Mouse (Mus musculus) induced T-regulatory cell, adult 2 months (primary cell): Measurements from ENCODE around the gene Pml.
"Not testable (repeated sequence)": the region's sequence is repeated elsewhere in the genome, so short reads cannot be mapped to it uniquely, and the experiment has no call there.

Source experiments
- DNase-seq: peaks from one replicate; pipeline ENCODE4 v3.0.0-alpha.2; 2012; ENCODE audit warnings: low read depth

The Pml gene

DNA sequence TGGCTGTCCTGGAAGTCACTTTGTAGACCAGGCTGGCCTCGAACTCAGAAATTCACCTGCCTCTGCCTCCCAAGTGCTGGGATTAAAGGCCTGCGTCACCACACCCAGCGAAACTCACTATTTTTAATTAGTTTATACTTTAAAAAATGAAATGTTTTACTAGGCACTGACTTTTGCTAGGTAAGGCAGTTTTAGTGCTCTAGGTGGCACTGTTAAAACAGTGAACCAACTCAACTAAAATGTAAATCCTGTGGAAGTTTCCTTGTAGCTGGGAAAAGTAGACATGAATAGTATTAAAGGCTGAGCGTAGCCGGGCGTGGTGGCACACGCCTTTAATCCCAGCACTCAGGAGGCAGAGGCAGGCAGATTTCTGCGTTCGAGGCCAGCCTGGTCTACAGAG, 22.0 kb upstream of the Pml start:
- DNase-seq = not testable (repeated sequence)

DNA sequence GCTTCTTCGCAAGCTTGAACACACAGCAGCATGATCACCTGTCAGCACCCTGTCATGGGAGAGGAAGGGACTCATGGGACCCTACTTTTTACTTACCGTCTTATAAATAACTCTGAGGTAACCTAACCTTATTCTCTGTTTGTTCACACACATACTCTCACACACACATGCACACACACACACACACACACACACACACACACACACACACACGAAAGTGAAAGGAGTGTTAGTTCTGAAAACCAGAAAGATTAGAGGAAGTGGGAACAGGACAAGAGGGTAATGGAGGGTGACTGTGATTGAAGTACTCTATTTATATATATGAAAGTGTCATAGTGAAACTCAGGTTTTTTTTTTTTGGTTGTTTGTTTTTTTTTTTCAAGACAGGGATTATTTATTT, 21.5 kb upstream of the Pml start:
- peak; percentile 85 for DNase-seq

DNA sequence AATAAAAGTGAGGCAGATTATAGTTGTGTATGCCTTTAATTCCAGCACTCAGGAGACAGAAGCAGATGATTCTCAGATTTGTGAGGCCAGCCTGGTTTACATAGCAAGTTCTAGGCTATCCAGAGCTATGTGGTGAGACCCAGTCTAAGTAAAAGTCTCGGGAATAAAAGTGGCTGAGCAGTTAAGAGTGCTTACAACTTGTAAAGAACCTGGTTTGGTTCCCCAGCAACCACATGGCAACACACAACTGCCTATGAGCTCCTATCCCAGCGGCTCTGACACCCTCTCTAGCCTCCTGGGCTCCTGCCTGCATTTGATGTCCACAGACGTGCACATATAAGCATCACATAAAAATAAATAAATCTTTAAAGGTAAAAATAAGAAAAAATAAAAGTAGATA, 20.5 kb upstream of the Pml start:
- no peak for DNase-seq

DNA sequence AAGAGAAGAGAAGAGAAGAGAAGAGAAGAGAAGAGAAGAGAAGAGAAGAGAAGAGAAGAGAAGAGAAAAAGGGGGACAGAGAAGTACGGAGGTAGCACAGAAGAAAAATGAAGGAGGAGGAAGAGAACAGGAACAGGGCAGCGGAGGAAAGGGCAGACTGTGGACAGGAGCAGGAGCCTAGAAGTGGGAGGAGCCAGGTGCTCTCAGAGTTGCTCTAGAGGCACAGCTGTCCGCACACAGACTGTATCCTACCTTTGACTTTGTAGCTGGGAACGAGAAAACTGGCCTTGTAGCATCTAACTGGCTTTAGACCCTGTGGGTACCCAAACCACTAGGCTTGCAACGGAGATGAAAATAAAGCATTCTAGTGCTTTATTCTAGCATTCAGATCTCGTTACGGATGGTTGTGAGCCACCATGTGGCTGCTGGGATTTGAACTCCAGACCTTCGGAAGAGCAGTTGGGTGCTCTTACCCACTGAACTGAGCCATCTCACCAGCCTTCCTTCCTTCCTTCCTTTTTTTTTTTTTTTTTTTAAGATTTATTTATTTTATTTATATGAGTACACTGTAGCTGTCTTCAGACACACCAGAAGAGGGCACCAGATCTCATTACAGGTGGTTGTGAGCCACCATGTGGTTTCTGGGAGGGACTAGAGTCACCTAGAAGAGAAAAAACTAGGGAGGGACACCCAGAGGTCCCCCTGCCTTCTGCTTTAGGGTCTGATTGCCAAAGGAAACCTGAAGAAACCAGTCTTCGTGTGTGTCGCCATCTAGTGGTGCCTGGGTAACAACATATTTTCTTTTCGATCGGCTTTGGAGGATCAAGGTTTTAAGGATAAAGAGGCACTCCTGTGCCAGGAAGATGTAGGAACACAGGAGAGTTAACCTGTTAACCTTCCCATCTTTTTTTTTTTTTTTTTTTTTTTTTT, 19.1 kb upstream of the Pml start:
- peak; percentile 88 for DNase-seq

DNA sequence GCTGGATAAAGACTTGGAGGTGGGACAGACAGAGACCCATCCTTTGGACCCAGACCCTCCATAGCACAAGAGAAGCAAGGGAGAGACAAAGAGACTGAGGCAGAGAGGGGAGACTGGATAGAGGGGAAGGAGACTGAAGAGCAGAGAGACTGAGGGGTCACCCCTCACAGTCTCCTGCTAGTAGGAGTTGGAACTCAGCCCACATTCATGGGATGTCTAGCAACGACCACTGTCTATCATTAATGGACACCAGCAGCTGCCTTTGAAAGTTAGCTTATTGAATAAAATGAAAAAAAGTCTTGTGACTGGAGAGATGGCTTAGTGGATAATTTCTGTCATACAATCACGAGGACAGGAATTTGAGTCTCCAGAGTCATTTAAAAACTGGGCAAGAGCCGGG, 17.5 kb upstream of the Pml start:
- DNase-seq = no peak

DNA sequence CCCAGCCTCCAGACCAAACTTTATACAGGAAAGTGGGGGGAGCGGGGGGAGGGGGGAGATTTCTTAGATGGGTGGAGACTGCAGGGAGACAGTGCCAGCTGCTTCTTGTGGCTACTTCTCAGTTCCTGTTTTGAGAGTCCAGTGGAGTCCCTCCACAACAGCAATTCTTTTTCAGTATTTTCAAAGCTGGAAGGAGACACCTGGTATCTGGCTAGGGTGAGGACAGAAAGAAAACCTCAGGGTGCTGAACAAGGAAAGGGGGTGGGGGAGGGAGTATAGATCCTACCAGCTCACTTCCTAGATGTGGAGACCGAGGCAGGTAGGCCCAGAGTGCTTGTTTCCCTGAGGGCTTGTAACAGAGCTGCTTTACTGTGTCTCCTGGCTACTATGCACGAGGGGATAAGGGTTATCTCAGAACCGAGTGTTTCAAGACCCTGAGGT, 17.0 kb upstream of the Pml start:
- no peak for DNase-seq

DNA sequence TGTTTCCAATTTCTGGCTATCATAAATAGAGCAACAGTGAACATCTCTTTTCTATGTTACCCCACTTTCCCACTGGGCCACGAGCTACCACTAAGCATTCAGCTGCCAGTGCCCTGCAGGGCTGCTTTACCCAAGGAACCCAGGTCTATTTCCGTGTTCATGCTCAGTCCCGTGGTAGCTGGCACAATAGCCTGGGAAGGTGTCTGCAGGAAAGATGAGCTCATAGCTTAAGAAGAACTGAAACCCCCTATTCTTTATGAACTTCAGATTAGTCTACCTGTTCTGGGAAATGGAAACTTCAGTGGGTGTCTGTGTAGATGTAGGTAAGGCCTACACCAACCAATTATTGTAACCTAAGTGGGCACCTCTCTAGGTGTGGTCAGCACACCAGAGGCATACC, 15.8 kb upstream of the Pml start:
- DNase-seq = no peak

DNA sequence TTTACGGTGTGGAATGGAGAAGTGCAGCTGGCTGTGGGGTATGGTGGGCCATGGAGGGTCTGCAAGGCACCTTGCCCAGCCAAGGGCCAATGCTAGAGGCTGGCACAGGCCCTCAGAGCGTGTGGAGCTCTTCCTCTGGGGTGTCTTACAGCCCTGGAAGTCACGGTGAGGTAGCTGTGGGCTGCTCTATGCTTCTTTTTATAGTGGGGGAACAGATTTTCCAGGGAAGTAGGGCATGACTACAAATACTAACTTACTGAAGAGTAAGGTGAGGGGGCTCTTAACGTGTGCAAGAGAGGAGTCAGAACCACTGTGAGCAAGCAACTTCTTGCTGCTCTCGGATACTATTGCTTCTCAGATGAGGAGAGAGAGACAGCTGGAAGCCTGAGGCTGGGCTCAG, 12.9 kb upstream of the Pml start:
- no peak for DNase-seq

DNA sequence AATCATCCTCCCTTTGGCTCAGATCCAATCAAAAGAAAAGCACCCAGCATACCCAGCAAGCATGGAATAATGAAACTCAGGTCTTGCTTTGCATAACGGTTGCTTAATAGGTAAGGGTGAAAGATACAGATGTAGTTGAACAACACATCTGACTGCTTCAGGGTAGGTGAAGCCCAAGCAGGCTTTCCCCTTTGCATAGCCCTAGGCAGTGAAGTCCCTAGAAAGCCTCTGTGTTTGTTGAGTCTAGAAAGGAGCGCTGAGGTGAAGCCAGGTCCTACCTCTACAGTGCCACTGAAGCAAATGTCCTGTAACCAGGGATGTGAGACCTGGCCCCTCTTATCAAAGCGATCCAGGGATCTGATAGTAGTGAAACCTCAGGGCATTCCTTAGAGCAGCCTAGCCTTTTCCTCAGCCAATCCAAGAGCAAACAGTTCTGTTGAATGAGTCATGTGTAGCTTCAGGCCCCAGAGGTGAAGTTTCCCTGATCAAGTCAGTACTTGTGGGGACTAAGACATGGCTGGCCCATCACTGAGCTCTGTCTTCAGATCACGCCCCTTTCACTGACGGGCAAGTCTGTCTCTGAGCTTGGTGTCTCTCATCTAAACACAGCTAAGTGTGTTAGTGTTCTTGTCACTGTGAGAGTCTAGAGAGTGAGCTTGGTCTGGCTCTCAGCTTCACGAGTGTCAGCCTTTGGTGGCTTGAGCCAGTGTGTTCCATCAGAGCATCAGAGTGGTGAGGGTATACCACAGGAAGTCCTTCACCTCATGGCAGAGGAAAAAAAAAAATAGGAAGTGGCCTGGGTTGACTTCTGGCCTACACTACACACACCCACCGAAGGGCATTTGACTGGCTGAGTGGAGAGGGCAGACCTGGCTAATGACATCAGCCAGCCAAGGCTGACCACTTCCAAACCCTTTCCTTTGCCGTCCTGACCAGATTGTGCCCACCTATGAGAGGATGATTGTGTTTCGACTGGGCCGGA, 6.4 kb upstream of the Pml start:
- no peak for DNase-seq

DNA sequence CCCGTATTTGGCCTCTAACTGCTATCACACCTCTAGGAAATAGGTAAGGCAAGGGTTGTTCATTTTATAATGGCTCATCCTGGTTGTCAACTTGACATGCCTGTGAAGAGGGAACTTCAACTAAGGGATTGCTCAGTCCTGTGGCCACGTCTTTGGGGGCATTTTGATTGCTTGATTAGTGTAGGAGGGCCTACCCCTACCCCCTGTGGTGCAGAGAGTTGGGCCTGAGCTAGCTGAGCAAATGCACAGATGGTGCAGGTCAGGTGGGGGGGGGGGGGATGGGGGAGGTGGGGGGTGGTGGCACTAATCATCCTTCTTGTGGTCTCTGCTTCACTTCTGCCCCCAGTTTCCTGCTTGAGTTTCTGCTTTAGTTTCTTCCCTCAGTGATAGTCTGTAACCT, 5.5 kb upstream of the Pml start:
- no peak for DNase-seq

DNA sequence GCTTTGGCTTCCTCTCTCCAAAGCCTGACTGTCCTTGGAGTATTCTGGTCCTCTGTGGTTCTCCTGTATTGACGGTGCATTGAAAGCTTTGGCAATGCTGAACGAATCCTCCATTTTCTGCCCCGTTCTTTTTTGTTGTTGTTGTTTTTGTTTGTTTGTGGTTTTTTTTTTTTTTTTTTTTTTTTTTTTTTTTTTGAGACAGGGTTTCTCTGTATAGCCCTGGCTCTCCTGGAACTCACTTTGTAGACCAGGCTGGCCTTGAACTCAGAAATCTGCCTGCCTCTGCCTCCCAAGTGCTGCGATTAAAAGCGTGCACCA, 4.2 kb upstream of the Pml start:
- DNase-seq = not testable (repeated sequence)

DNA sequence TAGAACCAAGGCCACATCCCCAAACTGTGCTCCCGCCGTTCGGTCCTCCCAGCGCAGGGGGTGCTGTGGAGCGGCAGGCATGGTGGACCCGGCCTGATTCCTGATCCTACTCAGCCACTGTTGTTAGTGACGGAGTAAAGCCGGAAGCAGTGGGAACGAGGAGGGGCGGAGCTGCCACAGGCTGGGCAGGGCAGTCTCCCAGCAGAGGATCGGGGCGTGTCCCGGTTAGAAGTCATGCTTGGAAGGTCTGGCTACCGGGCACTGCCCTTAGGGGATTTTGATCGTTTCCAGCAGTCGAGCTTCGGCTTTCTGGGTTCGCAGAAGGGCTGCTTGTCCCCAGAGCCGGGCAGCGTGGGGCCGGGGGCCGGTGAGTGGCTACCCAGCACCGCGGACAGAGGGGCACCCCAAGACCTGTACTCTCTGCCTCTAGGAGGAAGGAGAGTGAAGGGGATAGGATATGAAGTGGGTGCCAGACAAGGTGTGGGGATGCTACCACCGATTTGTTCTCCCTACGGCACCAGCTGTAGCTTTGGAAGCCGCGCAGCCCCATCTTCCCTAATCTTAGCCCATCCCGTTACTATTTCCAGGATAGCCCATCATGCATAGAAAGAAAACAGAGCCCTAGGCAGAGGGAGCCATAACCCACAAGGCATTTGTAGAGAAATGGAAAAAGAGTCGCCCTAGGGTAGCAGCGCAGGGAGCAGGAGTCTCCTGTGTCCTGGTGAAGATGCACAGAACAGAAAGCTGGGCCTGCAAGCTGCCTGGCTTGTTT, 3.6 kb upstream of the Pml start, which contains the start of gene Stoml1:
Gene Stoml1 (plus strand): TSS at position 132 of the 772 bp plus-strand sequence.
- peak; percentile 96 for DNase-seq

DNA sequence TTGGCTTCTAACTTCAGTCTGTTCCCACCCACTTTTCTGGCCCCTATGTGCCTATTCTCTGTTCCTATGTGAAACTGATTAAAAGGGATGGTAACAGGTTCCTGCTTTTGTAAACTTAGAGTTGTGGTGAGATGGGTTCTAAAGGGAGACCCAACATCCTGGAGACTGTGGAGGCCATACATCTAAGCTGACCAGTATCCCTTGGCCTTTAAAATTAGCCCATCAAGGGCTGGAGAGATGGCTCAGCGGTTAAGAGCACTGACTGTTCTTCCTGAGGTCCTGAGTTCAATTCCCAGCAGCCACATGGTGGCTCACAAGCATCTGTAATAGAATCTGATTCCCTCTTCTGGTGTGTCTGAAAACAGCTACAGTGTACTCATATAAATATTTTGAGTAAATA, 1.1 kb upstream of the Pml start:
- DNase-seq = not testable (repeated sequence)

DNA sequence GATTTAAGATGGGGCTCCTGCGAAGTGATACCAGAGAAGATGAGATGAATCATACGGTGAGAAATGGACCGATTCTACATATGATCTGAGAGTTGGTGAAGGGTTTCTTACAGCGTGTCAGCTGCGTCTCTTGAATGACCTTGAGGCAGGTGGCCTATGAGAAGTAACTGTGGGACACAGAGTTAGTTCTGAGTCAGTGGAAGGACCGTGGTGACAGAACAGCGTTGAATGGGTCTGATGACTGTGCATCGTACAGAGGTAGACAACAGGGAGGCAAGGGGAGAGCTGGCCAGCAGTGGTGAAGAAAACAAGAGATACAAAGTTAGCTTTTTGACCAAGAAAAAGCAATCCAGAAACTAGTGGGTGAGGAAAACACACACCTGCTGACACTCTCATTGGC, 736 bp upstream of the Pml start:
- no peak for DNase-seq

DNA sequence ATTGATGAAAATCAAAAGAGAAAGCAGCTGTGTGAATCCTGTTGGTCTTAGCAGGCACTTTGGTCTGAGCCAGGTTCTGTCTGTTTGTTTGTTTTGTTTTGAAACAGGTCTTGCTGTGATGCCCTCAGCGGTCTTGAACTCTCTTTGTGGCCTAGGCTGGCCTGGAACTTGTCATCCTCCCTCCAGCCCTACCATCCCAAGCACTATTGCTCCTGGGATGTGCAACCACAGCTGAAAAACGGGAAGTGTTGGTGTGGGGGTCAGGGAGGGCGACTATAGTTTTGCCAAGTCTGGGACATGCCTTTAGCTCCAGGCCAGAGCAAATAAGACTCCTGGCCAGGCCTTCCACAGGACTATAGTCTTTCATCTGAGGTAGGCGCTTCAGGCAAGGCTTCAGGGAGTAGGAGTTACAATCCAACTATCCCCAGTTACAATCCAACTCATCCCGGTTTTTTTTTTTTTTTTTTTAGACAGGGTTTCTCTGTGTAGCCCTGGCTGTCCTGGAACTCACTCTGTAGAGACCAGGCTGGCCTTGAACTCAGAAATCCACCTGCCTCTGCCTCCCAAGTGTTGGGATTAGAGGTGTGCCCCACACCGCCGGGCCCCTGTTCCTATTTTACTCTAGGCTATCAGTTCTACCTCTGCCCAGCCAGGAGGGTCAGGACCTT, 706 bp downstream of the Pml start:
- no peak for DNase-seq

DNA sequence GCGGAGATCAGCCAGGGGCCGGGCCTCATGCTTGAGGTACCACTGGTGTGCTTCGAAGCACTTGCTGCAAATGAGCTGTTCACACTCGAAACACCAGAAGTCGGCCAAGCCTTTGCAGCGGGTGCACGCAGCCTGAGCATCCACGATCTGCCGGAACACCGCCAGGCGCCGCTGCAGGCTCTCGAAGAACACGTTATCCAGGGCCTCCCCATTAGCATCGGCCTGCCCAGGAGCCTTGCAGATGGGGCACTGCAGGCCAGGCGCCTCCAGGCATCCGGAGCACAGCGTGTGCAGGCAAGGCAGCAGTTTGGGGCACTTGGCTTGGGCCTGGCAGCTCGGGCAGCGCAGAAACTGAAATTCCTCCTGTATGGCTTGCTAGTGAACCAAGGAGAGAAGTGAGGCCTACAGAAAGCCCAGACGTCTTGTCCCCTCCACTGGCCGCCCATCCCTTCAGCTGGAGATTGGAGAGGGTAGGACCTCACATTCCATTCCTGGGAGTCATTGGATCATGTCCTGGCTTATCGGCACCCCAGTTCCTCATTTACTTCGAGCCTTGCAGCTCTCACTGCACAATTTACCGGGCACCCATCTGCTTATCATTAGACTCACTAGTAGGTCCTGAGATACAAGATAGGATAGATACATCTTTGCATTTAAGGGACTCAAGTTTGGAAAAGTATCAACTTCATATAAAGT, 2.4 kb downstream of the Pml start:
- peak; percentile 86 for DNase-seq

DNA sequence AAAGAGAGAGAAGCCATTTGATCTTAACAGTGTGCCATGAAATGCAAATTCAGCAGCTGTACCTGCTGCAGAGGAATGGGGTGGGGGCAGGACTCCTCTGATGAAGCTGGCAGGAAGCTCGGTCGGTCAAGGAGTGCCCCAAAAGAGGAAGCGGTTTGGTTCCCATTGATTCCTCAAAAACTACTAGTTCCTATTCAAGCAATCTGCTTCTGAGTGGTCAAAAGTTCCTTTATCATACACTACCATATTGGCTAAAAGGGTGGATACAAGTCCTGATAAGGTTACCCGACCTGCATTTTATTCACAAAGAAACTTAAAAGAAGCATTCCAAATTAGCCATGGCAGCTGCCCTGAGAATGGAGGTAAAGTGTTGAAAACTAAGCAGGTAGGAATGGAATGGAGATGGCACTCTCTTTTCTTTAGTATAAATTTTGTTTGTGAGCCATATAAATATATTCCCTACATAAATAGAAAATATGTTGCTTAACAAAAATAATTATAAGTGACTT, 3.4 kb downstream of the Pml start:
- no peak for DNase-seq

DNA sequence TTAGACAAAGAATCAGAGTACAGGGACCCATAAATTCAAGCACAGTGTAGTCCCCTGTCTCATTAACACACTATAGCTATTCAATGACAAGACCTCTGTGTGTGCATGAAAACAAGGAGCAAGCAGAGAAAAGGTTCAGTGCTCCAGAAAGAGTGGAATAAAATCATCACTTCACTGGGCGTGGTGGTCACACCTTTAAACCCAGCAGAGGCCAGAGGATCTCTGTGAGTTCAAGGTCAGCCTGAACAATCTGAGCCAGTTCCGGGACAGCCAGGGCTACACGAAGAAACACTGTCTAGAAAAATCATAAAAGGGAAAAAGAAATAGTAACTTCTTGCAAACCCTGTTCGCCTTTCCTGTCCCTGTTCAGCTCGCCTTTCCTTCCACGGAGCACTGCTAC, 5.9 kb downstream of the Pml start:
- DNase-seq = no peak

DNA sequence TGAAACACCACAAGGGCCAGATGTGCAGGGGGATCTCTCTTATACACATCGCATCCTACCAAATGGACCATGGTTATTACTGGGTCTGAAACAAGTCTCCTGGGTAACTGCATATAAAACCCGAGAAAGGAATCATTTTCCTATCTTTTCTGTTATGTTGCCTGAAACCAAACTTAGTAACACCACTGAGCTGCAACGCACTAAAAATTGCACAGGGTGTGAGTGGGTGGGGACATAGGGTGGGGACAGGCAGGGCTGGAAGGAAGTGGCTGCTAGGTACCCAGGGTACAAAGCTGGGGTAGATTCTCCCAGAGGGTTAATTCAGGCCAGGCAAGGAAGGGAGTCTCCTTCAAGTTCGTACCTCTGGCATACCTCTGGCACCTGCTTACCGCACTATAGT, 6.9 kb downstream of the Pml start:
- DNase-seq = no peak

DNA sequence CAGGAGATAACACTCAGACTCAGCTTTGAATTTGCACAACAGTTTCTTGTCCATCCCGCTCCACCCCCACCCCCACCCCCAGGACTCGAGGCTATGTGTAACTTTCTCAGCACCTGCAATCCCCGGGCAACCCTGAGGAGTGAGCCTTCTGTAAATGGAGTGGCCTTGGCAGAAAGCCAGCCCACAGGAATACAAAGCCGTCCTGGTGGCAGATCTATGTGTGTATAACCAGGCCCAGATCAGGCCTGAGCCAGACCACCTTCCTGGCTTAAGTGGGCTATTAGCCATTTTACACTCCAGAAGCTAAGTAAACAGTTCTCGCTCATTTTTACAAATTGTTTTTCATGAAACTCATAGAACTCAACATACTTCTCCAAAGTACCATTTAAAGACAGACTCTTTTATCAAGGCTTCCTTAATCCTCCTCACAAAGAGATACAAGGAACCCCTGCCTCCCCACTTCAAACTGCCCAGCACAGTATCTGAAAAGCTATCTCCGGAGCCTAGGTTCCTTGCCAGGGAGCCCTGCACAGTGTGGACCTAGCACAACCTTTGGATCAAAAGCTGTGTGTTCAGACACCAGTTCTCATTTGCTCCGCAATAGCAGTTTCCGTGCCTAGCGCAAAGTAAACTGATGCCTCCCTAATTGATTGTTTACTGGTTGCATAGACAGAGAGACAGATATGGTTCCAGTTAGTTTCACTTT, 7.7 kb downstream of the Pml start:
- DNase-seq = no peak
